ENCODE assay signal across 22 mouse cellular contexts in the genomic region with DNA sequence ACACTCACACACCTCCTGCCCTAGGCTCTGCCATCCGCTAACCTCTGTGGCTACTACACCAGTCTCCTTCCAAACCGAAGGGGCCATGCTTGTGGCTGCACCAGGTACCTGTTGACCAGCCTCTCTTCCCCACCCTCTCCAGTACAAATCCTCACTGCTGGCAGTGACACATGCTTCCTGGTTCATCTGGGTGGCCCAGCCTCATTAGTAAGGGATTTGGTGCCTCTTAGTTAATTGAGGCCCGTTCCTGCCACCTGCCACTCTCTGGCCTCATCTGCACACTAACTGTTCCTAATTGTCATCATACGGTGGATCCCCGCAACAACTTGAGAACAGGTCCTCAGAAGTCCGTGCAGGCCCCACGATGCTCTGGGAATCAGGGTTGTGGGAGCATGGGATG. TPM values are rescaled to one million over a fixed set of nuclear protein-coding genes. Genes with fewer than 3 reads are reported as not detected.
DNase-seq lines count a peak whose midpoint lies in the region; ATAC-seq and TF ChIP-seq lines count a peak whose summit lies in the region.
"Had no signal": no experiment of that assay in that cellular context is flagged by ENCODE, and none has a peak within 500 bp of the region (broad histone marks: within the 10 kb centered on the region; RNA-seq: fewer than 3 reads in every experiment).

No protein-coding gene starts in this region.

- TF ChIP-seq CTCF in brain, embryonic 14.5 days (IDR thresholded peaks at IDR 0.05; ENCODE audit: borderline replicate concordance, extremely low read depth, insufficient read depth, insufficient read length), result no peak

- no peak overlapping the region for H3K4me3 ChIP-seq in hindbrain, embryonic 11.5 days (ENCODE audit: low read depth, low read length)
- no peak overlapping the region for H3K4me3 ChIP-seq in hindbrain, embryonic 10.5 days
- H3K4me3 ChIP-seq in hindbrain, embryonic 12.5 days, result no peak overlapping the region
- H3K4me3 ChIP-seq in midbrain, embryonic 15.5 days, result no peak overlapping the region
- H3K4me3 ChIP-seq: embryonic facial prominence, embryonic 12.5 days; heart, embryonic 15.5 days; limb, embryonic 15.5 days; liver, embryonic 15.5 days had no signal

- H3K4me1 ChIP-seq in hindbrain, embryonic 11.5 days (replicated peaks; ENCODE audit: control insufficient read depth, insufficient read depth, low read length), result no peaks in the 10 kb centered on the region
- H3K4me1 ChIP-seq in hindbrain, embryonic 10.5 days (replicated peaks), result peaks cover 17% of the 10 kb centered on the region
- H3K4me1 ChIP-seq in hindbrain, embryonic 12.5 days, result peaks cover 9% of the 10 kb centered on the region; the same call in 1 of the 2 replicates
- peaks cover 10% of the 10 kb centered on the region for H3K4me1 ChIP-seq in midbrain, embryonic 15.5 days
- H3K4me1 ChIP-seq: embryonic facial prominence, embryonic 12.5 days; heart, embryonic 15.5 days; limb, embryonic 15.5 days; liver, embryonic 15.5 days had no signal

- no peak overlapping the region for H3K4me2 ChIP-seq in hindbrain, embryonic 11.5 days (replicated peaks; ENCODE audit: low read depth, low read length)
- no peak overlapping the region for H3K4me2 ChIP-seq in hindbrain, embryonic 12.5 days (replicated peaks)
- no peak overlapping the region for H3K4me2 ChIP-seq in midbrain, embryonic 15.5 days
- H3K4me2 ChIP-seq: embryonic facial prominence, embryonic 12.5 days; heart, embryonic 15.5 days; limb, embryonic 15.5 days; liver, embryonic 15.5 days had no signal

- no peaks in the 10 kb centered on the region for H3K9me3 ChIP-seq in hindbrain, embryonic 11.5 days (ENCODE audit: control insufficient read depth, low read length)
- no peaks in the 10 kb centered on the region for H3K9me3 ChIP-seq in hindbrain, embryonic 10.5 days
- H3K9me3 ChIP-seq in hindbrain, embryonic 12.5 days (replicated peaks), result no peaks in the 10 kb centered on the region
- no peaks in the 10 kb centered on the region for H3K9me3 ChIP-seq in midbrain, embryonic 15.5 days
- H3K9me3 ChIP-seq: embryonic facial prominence, embryonic 12.5 days; heart, embryonic 15.5 days; limb, embryonic 15.5 days; liver, embryonic 15.5 days had no signal

- intact Hi-C loops in left cerebral cortex, postnatal 14 days (cut with DNase I), result no loop called here

- H3K27ac ChIP-seq in hindbrain, embryonic 11.5 days (ENCODE audit: low read depth, low read length), result no peak overlapping the region
- no peak overlapping the region for H3K27ac ChIP-seq in hindbrain, embryonic 10.5 days
- no peak overlapping the region for H3K27ac ChIP-seq in hindbrain, embryonic 12.5 days
- H3K27ac ChIP-seq in midbrain, embryonic 15.5 days, result no peak overlapping the region
- H3K27ac ChIP-seq: embryonic facial prominence, embryonic 12.5 days; heart, embryonic 15.5 days; kidney, postnatal 0 days; limb, embryonic 15.5 days; liver, embryonic 15.5 days; macrophage had no signal

- peaks cover 24% of the 10 kb centered on the region for H3K27me3 ChIP-seq in hindbrain, embryonic 11.5 days (ENCODE audit: control insufficient read depth, insufficient read depth, low read length)
- peaks cover 94% of the 10 kb centered on the region for H3K27me3 ChIP-seq in hindbrain, embryonic 10.5 days (ENCODE audit: insufficient read depth, poor library complexity, severe bottlenecking)
- H3K27me3 ChIP-seq in hindbrain, embryonic 12.5 days, result peaks cover 78% of the 10 kb centered on the region
- H3K27me3 ChIP-seq in midbrain, embryonic 15.5 days (replicated peaks), result no peaks in the 10 kb centered on the region

- whole genome bisulfite sequencing in hindbrain, embryonic 11.5 days, result 66% methylated on average over 7 of the region's 7 CpGs
- 72% methylated on average over 7 of the region's 7 CpGs for WGBS in hindbrain, embryonic 10.5 days
- 53% methylated on average over 7 of the region's 7 CpGs for WGBS in hindbrain, embryonic 12.5 days
- 43% methylated on average over 7 of the region's 7 CpGs for WGBS in midbrain, embryonic 15.5 days

- no peak overlapping the region for H3K9ac ChIP-seq in hindbrain, embryonic 11.5 days (ENCODE audit: low read depth, low read length)
- H3K9ac ChIP-seq in hindbrain, embryonic 12.5 days, result no peak overlapping the region
- H3K9ac ChIP-seq in midbrain, embryonic 15.5 days, result no peak overlapping the region
- H3K9ac ChIP-seq: embryonic facial prominence, embryonic 12.5 days; heart, embryonic 15.5 days; limb, embryonic 15.5 days; liver, embryonic 15.5 days had no signal

- DNase-seq in hindbrain, embryonic 11.5 days (ENCODE audit: low spot score), result no peak
- DNase-seq in hindbrain, embryonic 10.5 days (ENCODE audit: low spot score), result no peak
- DNase-seq in brain, embryonic 14.5 days (ENCODE audit: low read depth), result peak; percentile 80
- no peak for DNase-seq in left cerebral cortex, postnatal 14 days (ENCODE audit: low spot score in 2 of 2)
- DNase-seq in spleen, postnatal 4 days (ENCODE audit: low spot score in 2 of 2), result no peak
- DNase-seq: adrenal gland, adult 2 months; cerebellum, adult 8-10 months; gastrocnemius, postnatal 36 days; kidney, adult 11 months; thymus, postnatal 25 days had no signal

- H3K36me3 ChIP-seq in hindbrain, embryonic 11.5 days (ENCODE audit: control insufficient read depth, insufficient read depth, low read length), result no peaks in the 10 kb centered on the region
- no peaks in the 10 kb centered on the region for H3K36me3 ChIP-seq in hindbrain, embryonic 10.5 days
- H3K36me3 ChIP-seq in hindbrain, embryonic 12.5 days, result no peaks in the 10 kb centered on the region
- no peaks in the 10 kb centered on the region for H3K36me3 ChIP-seq in midbrain, embryonic 15.5 days (replicated peaks)
- H3K36me3 ChIP-seq: embryonic facial prominence, embryonic 12.5 days; heart, embryonic 15.5 days; limb, embryonic 15.5 days; liver, embryonic 15.5 days had no signal

- no peak for TF ChIP-seq POLR2A in brain, embryonic 14.5 days (IDR thresholded peaks at IDR 0.05; ENCODE audit: borderline replicate concordance, extremely low read depth, insufficient read depth, insufficient read length, poor library complexity, severe bottlenecking)

- ATAC-seq in hindbrain, embryonic 11.5 days (ENCODE audit: low FRiP score), result peak; percentile 59; the same call in 1 of the 2 replicates
- ATAC-seq in hindbrain, embryonic 12.5 days (ENCODE audit: low FRiP score), result peak; percentile 87
- ATAC-seq in midbrain, embryonic 15.5 days (replicated peaks), result 0 out of 2 replicates have a peak, but pooled peaks have one; percentile 24

RNA-seq across cellular contexts. Expression of a gene that starts 45.0 kb away (rescaled TPM):
- polyA plus RNA-seq in hindbrain, embryonic 11.5 days (2014; fragmentation: Nextera tagmentation; extraction: Ambion mirVana), result 33.4 and 35.4 TPM in 2 replicates
- 27.8 and 29.3 TPM in 2 replicates for polyA plus RNA-seq in hindbrain, embryonic 10.5 days (2016; fragmentation: Nextera tagmentation; extraction: Ambion mirVana)
- polyA plus RNA-seq in brain, embryonic 14.5 days (2012; rRNA removed), result 20.5 and 24.1 TPM in 2 replicates
- polyA plus RNA-seq in hindbrain, embryonic 12.5 days (2016; fragmentation: Nextera tagmentation; extraction: Ambion mirVana), result 34.0 and 34.1 TPM in 2 replicates
- 33.5 and 36.7 TPM in 2 replicates for polyA plus RNA-seq in midbrain, embryonic 15.5 days (2015; fragmentation: Nextera tagmentation; extraction: Ambion mirVana)
- 10 to 100 TPM; 18.5 to 19.5 TPM for total RNA-seq in left cerebral cortex, postnatal 14 days (2021)

RNA-seq across cellular contexts. Expression of a gene that starts 58.0 kb away (rescaled TPM):
- polyA plus RNA-seq in hindbrain, embryonic 11.5 days (2014; fragmentation: Nextera tagmentation; extraction: Ambion mirVana), result 0.40 and 0.84 TPM in 2 replicates
- polyA plus RNA-seq in hindbrain, embryonic 10.5 days (2016; fragmentation: Nextera tagmentation; extraction: Ambion mirVana), result 1.4 and 1.5 TPM in 2 replicates
- polyA plus RNA-seq in brain, embryonic 14.5 days (2012; rRNA removed), result 47.7 and 61.3 TPM in 2 replicates
- polyA plus RNA-seq in hindbrain, embryonic 12.5 days (2016; fragmentation: Nextera tagmentation; extraction: Ambion mirVana), result 2.7 and 5.2 TPM in 2 replicates
- 79.2 and 81.5 TPM in 2 replicates for polyA plus RNA-seq in midbrain, embryonic 15.5 days (2015; fragmentation: Nextera tagmentation; extraction: Ambion mirVana)
- total RNA-seq in left cerebral cortex, postnatal 14 days (2021), result 100 to 1,000 TPM in 1 of 2 experiments, 10 to 100 TPM in 1; 98.8 to 123 TPM
- total RNA-seq: gastrocnemius, postnatal 36 days; heart, adult 8-10 months; hematopoietic stem cell, adult 5-6 weeks; neutrophil, adult 5-6 weeks had no signal
- polyA plus RNA-seq: lung, embryonic 16.5 days; macrophage had no signal

Comparison
In these comparisons a context has a peak if more than half of its experiments do, and no peak if none do; other contexts are left out.
1. ATAC-seq: peak in every context shown above with its lines; median percentile 87 in hindbrain, embryonic 12.5 days; 59 in hindbrain, embryonic 11.5 days; 24 in midbrain, embryonic 15.5 days.